Mouse (Mus musculus) liver, adult 2 months (tissue): ENCODE results near the gene Cd101. TPM values are rescaled to one million over a fixed set of nuclear protein-coding genes. Genes with fewer than 3 reads are reported as not detected.

Experiments
- DNase-seq: peaks from one replicate; pipeline ENCODE4 v3.0.0-alpha.2; 2011; ENCODE audit warnings: low read depth, low spot score; ENCODE audit errors: extremely low read depth
- H3K27ac ChIP-seq: fragments of 200-500 bp; replicated peaks from 2 replicates; pipeline ENCODE4 v1.5.1; 2012; ENCODE audit warnings: low read depth, mild to moderate bottlenecking, control low read depth, inconsistent platforms, low read length; ENCODE audit not compliant: insufficient read depth
- H3K27me3 ChIP-seq: fragments of 200-500 bp; 2 replicates; pipeline ENCODE4 v1.6.1; 2012; ENCODE audit warnings: mild to moderate bottlenecking, moderate library complexity, low read length, inconsistent platforms; ENCODE audit not compliant: control insufficient read depth, insufficient read depth
- H3K36me3 ChIP-seq: fragments of 200-500 bp; 2 replicates; pipeline ENCODE4 v1.6.1; 2012; ENCODE audit warnings: low read length, inconsistent platforms; ENCODE audit not compliant: control insufficient read depth, insufficient read depth
- H3K4me1 ChIP-seq: fragments of 200-500 bp; 2 replicates; pipeline ENCODE4 v1.6.1; 2011; ENCODE audit warnings: low read length; ENCODE audit not compliant: control insufficient read depth, insufficient read depth
- H3K4me3 ChIP-seq: fragments of 200-500 bp; 2 replicates; pipeline ENCODE4 v1.5.1; 2011; ENCODE audit warnings: low read depth, mild to moderate bottlenecking, control low read depth, low read length, moderate library complexity; ENCODE audit not compliant: insufficient read depth
- H3K79me2 ChIP-seq: fragments of 200-500 bp; 2 replicates; pipeline ENCODE4 v1.6.1; 2012; ENCODE audit warnings: inconsistent platforms, mild to moderate bottlenecking, low read length, moderate library complexity; ENCODE audit not compliant: control insufficient read depth, insufficient read depth
- H3K9ac ChIP-seq: fragments of 200-500 bp; 2 replicates; pipeline ENCODE4 v1.6.1; 2012; ENCODE audit warnings: low read depth, mild to moderate bottlenecking, control low read depth, inconsistent platforms, low read length
- CTCF ChIP-seq: fragments of 200-500 bp; IDR thresholded peaks from 2 replicates; pipeline ENCODE4 v1.5.1; 2011; ENCODE audit warnings: low read depth, low read length, control low read depth
- POLR2A ChIP-seq: fragments of 200-500 bp; IDR thresholded peaks from 2 replicates; pipeline ENCODE4 v1.6.1; 2011; ENCODE audit warnings: low read length, control low read depth; ENCODE audit not compliant: insufficient read depth; ENCODE audit errors: extremely low read depth
- WGBS: fragments of 180-500 bp; shearing (Covaris S2); methylation state at CpG from one replicate; pipeline ENCODE4 v1.1.7; 2018; 5-methylcytosine and 5-hydroxymethylcytosine counted together
- polyA plus RNA-seq: library from polyadenylated mRNA; depleted of rRNA; stranded (reverse); fragments of >200 nt; gene quantifications from 2 replicates; pipeline ENCODE4 v1.2.3, GENCODE M21; 2012
- total RNA-seq: library from RNA; depleted of rRNA; stranded (reverse); fragments of >200 nt; gene quantifications from 2 replicates; pipeline ENCODE4 v1.2.3, GENCODE M21; 2014

Cd101 gene
- total and polyA plus RNA-seq, 2 experiments, result 0.07 TPM; not detected in 1

- no peaks in the 10 kb centered on the region for H3K27me3 ChIP-seq
- H3K9ac ChIP-seq, result no peak overlapping the region
- 90% methylated on average over 7 of the region's 7 CpGs for WGBS
- H3K79me2 ChIP-seq, result no peaks in the 10 kb centered on the region
- TF ChIP-seq POLR2A (no peak), CTCF (no peak)
- H3K4me1 ChIP-seq, result no peaks in the 10 kb centered on the region
- no peak overlapping the region for H3K27ac ChIP-seq
- H3K36me3 ChIP-seq, result no peaks in the 10 kb centered on the region
- no peak for DNase-seq
- no peak overlapping the region for H3K4me3 ChIP-seq
Measured at GRCm38 (mm10) chr3:101061865-101062585, 32.7 kb upstream of the Cd101 start.

GRCm38 (mm10) chr3:101059214-101059613 lies 29.9 kb upstream of the Cd101 start:
- 80% methylated on average over 4 of the region's 4 CpGs for WGBS
- H3K4me1 ChIP-seq, result no peaks in the 10 kb centered on the region
- H3K27me3 ChIP-seq, result no peaks in the 10 kb centered on the region
- no peak for DNase-seq
- no peak overlapping the region for H3K4me3 ChIP-seq
- H3K27ac ChIP-seq, result no peak overlapping the region
- H3K9ac ChIP-seq, result no peak overlapping the region
- no peaks in the 10 kb centered on the region for H3K36me3 ChIP-seq
- no peaks in the 10 kb centered on the region for H3K79me2 ChIP-seq
- TF ChIP-seq POLR2A (no peak), CTCF (no peak)

GRCm38 (mm10) chr3:101058203-101058602 lies 28.8 kb upstream of the Cd101 start:
- WGBS, result 77% methylated on average over 2 of the region's 2 CpGs
- no peak overlapping the region for H3K27ac ChIP-seq
- no peaks in the 10 kb centered on the region for H3K79me2 ChIP-seq
- no peak overlapping the region for H3K4me3 ChIP-seq
- no peak overlapping the region for H3K9ac ChIP-seq
- H3K36me3 ChIP-seq, result no peaks in the 10 kb centered on the region
- no peak for DNase-seq
- no peaks in the 10 kb centered on the region for H3K27me3 ChIP-seq
- H3K4me1 ChIP-seq, result no peaks in the 10 kb centered on the region
- no peak for TF ChIP-seq CTCF
- no peak for TF ChIP-seq POLR2A

GRCm38 (mm10) chr3:101055216-101055615 lies 25.9 kb upstream of the Cd101 start:
- no peaks in the 10 kb centered on the region for H3K4me1 ChIP-seq
- H3K9ac ChIP-seq, result no peak overlapping the region
- 85% methylated on average over 8 of the region's 8 CpGs for WGBS
- no peak overlapping the region for H3K4me3 ChIP-seq
- no peak for DNase-seq
- no peaks in the 10 kb centered on the region for H3K27me3 ChIP-seq
- H3K79me2 ChIP-seq, result no peaks in the 10 kb centered on the region
- H3K36me3 ChIP-seq, result no peaks in the 10 kb centered on the region
- no peak for TF ChIP-seq CTCF
- TF ChIP-seq POLR2A, result no peak
- no peak overlapping the region for H3K27ac ChIP-seq

GRCm38 (mm10) chr3:101051601-101052000 lies 22.2 kb upstream of the Cd101 start:
- Histone ChIP-seq H3K36me3 (no peaks in the 10 kb centered on the region), H3K27me3 (no peaks in the 10 kb centered on the region), H3K4me3 (no peak overlapping the region), H3K4me1 (no peaks in the 10 kb centered on the region), H3K79me2 (no peaks in the 10 kb centered on the region), H3K27ac (no peak overlapping the region), H3K9ac (no peak overlapping the region)
- TF ChIP-seq CTCF (no peak), POLR2A (no peak)
- 86% methylated on average over 4 of the region's 4 CpGs for WGBS
- no peak for DNase-seq

GRCm38 (mm10) chr3:101049997-101050396 lies 20.6 kb upstream of the Cd101 start:
- no peak overlapping the region for H3K4me3 ChIP-seq
- DNase-seq, result no peak
- H3K9ac ChIP-seq, result no peak overlapping the region
- H3K79me2 ChIP-seq, result no peaks in the 10 kb centered on the region
- no peaks in the 10 kb centered on the region for H3K27me3 ChIP-seq
- WGBS, result 74% methylated on average over 9 of the region's 9 CpGs
- TF ChIP-seq CTCF (no peak), POLR2A (no peak)
- no peak overlapping the region for H3K27ac ChIP-seq
- H3K36me3 ChIP-seq, result no peaks in the 10 kb centered on the region
- no peaks in the 10 kb centered on the region for H3K4me1 ChIP-seq
